Mouse (Mus musculus) G1E (cell line): Measurements from ENCODE around the gene Rbck1.

Experiments
- CTCF ChIP-seq: IDR thresholded peaks from 2 replicates; pipeline ENCODE4 v1.5.1; 2012; ENCODE audit warnings: low read depth, low read length, inconsistent platforms, mixed read lengths
- GATA1 ChIP-seq: IDR thresholded peaks from 2 replicates; pipeline ENCODE4 v1.6.1; 2012; ENCODE audit warnings: borderline replicate concordance, low read length, inconsistent platforms, mixed read lengths
- POLR2AphosphoS5 ChIP-seq: IDR thresholded peaks from 2 replicates; pipeline ENCODE4 v1.6.1; 2012; ENCODE audit warnings: low read depth, low read length, inconsistent platforms; ENCODE audit not compliant: insufficient replicate concordance

GRCm38 (mm10) chr2:152359616-152360015 lies 27.2 kb upstream of the Rbck1 start:
- TF ChIP-seq CTCF (no peak), GATA1 (no peak), POLR2AphosphoS5 (no peak)
